ENCODE assay signal across 28 mouse cellular contexts in genomic region chr16:38150555-38150954, GRCm38 (mm10).
"Had no signal": no experiment of that assay in that cellular context is flagged by ENCODE, and none has a peak within 500 bp of the region (broad histone marks: within the 10 kb centered on the region; RNA-seq: fewer than 3 reads in every experiment).

No protein-coding gene starts in this region.

- H3K4me3 ChIP-seq: gastrocnemius, adult 2 months; heart, adult 2 months; heart, embryonic 13.5 days; heart, embryonic 15.5 days; hindbrain, embryonic 10.5 days; hindbrain, embryonic 12.5 days; intestine, embryonic 15.5 days; layer of hippocampus, adult 2 months; left cerebral cortex, adult 2 months; limb, embryonic 10.5 days; limb, embryonic 12.5 days; liver, embryonic 13.5 days; liver, embryonic 15.5 days had no signal

- H3K9me3 ChIP-seq: heart, embryonic 13.5 days; heart, embryonic 15.5 days; hindbrain, embryonic 10.5 days; hindbrain, embryonic 12.5 days; intestine, embryonic 15.5 days; limb, embryonic 10.5 days; limb, embryonic 12.5 days; liver, embryonic 13.5 days; liver, embryonic 15.5 days had no signal

- H3K4me1 ChIP-seq: heart, embryonic 13.5 days; heart, embryonic 15.5 days; hindbrain, embryonic 10.5 days; hindbrain, embryonic 12.5 days; intestine, embryonic 15.5 days; limb, embryonic 10.5 days; limb, embryonic 12.5 days had no signal

- H3K27me3 ChIP-seq: heart, embryonic 13.5 days; heart, embryonic 15.5 days; hindbrain, embryonic 12.5 days; intestine, embryonic 15.5 days; limb, embryonic 12.5 days; liver, embryonic 13.5 days; liver, embryonic 15.5 days had no signal

- H3K4me2 ChIP-seq: heart, embryonic 11.5 days; heart, embryonic 13.5 days; heart, embryonic 15.5 days; hindbrain, embryonic 12.5 days; hindbrain, embryonic 14.5 days; intestine, embryonic 15.5 days; limb, embryonic 12.5 days; liver, embryonic 13.5 days; liver, embryonic 15.5 days had no signal

- DNase-seq: gastrocnemius, adult 2 months; gastrocnemius, postnatal 10 days; gastrocnemius, postnatal 25 days; heart, adult 2 months; heart, postnatal 14 days; heart, postnatal 4 days; kidney, adult 18-20 months; kidney, adult 8-10 months; kidney, postnatal 10 days; kidney, postnatal 25 days; kidney, postnatal 4 days; liver; liver, embryonic 13.5 days; liver, postnatal 0 days had no signal

- H3K9ac ChIP-seq: heart, embryonic 13.5 days; heart, embryonic 15.5 days; hindbrain, embryonic 12.5 days; hindbrain, embryonic 14.5 days; intestine, embryonic 15.5 days; limb, embryonic 12.5 days; liver, embryonic 13.5 days; liver, embryonic 15.5 days; liver, postnatal 0 days had no signal

- H3K36me3 ChIP-seq: heart, embryonic 15.5 days; hindbrain, embryonic 12.5 days had no signal

- H3K27ac ChIP-seq: gastrocnemius, adult 2 months; heart, adult 2 months; heart, embryonic 13.5 days; heart, embryonic 15.5 days; hindbrain, embryonic 10.5 days; hindbrain, embryonic 12.5 days; hindbrain, embryonic 14.5 days; intestine, embryonic 15.5 days; layer of hippocampus, adult 2 months; left cerebral cortex, adult 2 months; limb, embryonic 10.5 days; limb, embryonic 12.5 days; liver, embryonic 13.5 days; liver, embryonic 15.5 days had no signal

- ATAC-seq: hindbrain, embryonic 16.5 days; inflammation-experienced regulatory T-cells, adult 6 months; intestine, embryonic 15.5 days; liver, postnatal 0 days had no signal
